Mouse (Mus musculus) WW6 (cell line): Measurements from ENCODE around the gene Nab2.

Source experiments
- DNase-seq: peaks from one replicate; pipeline ENCODE4 v3.0.0-alpha.2; 2013; ENCODE audit warnings: low read depth, low spot score

Gene Nab2

GRCm38 (mm10) chr10:127668093-127669050, at the start of gene Nab2:
TSS of gene Nab2 (minus strand) at chr10:127668568.
- DNase-seq: no peak

GRCm38 (mm10) chr10:127712736-127713135, 44.4 kb upstream of the Nab2 start:
- DNase-seq: no peak

- no peak for DNase-seq
Measured at GRCm38 (mm10) chr10:127710331-127710730, 42.0 kb upstream of the Nab2 start.

GRCm38 (mm10) chr10:127708850-127709370, 40.5 kb upstream of the Nab2 start:
- DNase-seq: no peak

- DNase-seq: no peak
Measured at GRCm38 (mm10) chr10:127707721-127708120, 39.4 kb upstream of the Nab2 start.

GRCm38 (mm10) chr10:127705783-127706182, 37.4 kb upstream of the Nab2 start:
- DNase-seq: no peak

- no peak for DNase-seq
Measured at GRCm38 (mm10) chr10:127704766-127705220, 36.4 kb upstream of the Nab2 start, which contains the start of gene Myo1a. TSS of gene Myo1a (plus strand) at chr10:127705170.

- no peak for DNase-seq
Measured at GRCm38 (mm10) chr10:127704293-127704692, 35.9 kb upstream of the Nab2 start.

- DNase-seq: peak; percentile 18
Measured at GRCm38 (mm10) chr10:127703299-127703698, 34.9 kb upstream of the Nab2 start.

- DNase-seq: no peak
Measured at GRCm38 (mm10) chr10:127698966-127699365, 30.6 kb upstream of the Nab2 start.

GRCm38 (mm10) chr10:127695775-127696174, 27.4 kb upstream of the Nab2 start:
- DNase-seq: no peak

GRCm38 (mm10) chr10:127694636-127695035, 26.3 kb upstream of the Nab2 start:
- DNase-seq: no peak

GRCm38 (mm10) chr10:127691053-127691452, 22.7 kb upstream of the Nab2 start:
- DNase-seq: no peak

GRCm38 (mm10) chr10:127682886-127683285, 14.5 kb upstream of the Nab2 start:
- DNase-seq: no peak

GRCm38 (mm10) chr10:127679881-127680280, 11.5 kb upstream of the Nab2 start:
- no peak for DNase-seq

- no peak for DNase-seq
Measured at GRCm38 (mm10) chr10:127679208-127679607, 10.8 kb upstream of the Nab2 start.

- DNase-seq: no peak
Measured at GRCm38 (mm10) chr10:127677591-127678336, 9.4 kb upstream of the Nab2 start.

- DNase-seq: peak; percentile 92
Measured at GRCm38 (mm10) chr10:127676691-127677548, 8.6 kb upstream of the Nab2 start.

GRCm38 (mm10) chr10:127675859-127676398, 7.6 kb upstream of the Nab2 start:
- no peak for DNase-seq

- DNase-seq: no peak
Measured at GRCm38 (mm10) chr10:127674794-127675522, 6.6 kb upstream of the Nab2 start.
